Mouse (Mus musculus): Measurements from ENCODE around the gene Hist1h4h.

The Hist1h4h gene

DNA sequence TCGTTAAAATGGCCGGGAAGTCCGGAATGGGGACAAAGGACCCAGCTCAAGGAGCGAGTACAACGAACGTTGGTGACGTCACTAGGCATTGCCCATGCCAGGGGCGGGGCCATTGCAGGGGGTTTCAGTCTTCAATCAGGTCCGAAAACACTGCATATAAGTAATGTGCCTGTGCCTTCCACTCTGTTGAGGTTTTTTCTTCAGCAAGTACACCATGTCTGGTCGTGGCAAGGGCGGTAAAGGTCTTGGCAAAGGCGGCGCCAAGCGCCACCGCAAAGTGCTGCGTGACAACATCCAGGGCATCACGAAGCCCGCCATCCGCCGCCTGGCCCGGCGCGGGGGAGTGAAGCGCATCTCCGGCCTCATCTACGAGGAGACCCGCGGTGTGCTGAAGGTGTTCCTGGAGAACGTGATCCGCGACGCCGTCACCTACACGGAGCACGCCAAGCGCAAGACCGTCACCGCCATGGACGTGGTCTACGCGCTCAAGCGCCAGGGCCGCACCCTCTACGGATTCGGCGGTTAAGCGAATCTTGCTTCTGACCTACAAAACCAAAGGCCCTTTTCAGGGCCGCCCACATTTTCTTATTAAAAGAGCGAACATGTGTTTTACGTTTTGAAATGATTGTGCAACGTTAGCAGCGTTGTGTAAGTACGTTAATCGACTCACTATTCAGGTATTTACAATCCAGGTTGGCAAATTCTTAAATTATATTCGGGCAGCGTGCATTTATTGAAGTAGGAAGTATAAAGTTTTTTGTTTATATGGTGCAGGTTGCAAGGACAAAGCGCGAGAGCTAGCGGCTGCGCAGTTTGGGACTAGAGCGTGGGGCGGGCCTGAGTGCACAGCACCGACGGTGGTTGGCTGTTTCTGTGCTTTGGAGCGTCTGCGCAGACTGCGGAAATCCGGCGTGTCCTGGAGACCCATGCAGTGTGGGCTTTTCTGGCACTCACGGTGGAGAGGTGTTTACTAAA, at the start of gene Hist1h4h:
Gene Hist1h4h (plus strand): TSS at position 150 of the 975 bp plus-strand sequence.
- DNase-seq: peak; percentile 97

DNA sequence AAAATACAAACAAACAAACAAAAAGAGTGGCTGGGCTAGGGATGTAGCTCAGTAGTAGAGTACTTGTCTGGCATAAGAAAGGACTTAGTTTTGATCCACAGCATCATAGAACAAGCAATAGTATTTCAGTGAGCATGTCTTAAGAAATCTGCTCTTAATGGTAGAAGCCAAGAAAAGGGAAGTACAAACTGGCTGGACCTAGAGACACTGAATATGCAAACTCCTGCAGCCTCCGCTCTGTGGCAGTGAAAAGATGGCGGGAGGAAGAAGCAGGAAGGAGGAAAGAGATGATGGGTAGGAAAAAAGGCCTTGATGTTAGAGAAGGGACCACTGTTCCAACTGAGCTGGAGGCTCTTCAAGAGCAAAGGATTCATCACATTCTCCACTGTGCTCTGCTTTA, 47.7 kb upstream of the Hist1h4h start:
- no peak for DNase-seq

DNA sequence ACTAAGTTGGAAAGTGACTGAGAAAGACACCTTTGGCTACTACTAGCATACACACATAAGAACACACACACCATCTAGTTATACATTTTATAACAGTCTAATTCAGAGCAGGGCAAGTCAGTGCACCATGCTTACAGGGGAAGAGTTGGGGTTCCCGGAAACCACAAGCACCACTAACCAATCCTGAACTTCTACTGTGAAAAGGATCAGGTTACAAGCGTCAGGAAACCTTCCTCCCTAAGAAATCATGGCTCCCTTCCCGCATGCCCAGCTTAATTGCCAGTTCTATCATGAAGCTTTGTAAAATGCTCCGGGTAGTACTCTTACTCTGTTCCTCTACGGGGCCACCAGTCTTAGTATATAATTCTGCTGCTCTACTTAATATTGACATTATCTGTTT, 45.6 kb upstream of the Hist1h4h start:
- no peak for DNase-seq

DNA sequence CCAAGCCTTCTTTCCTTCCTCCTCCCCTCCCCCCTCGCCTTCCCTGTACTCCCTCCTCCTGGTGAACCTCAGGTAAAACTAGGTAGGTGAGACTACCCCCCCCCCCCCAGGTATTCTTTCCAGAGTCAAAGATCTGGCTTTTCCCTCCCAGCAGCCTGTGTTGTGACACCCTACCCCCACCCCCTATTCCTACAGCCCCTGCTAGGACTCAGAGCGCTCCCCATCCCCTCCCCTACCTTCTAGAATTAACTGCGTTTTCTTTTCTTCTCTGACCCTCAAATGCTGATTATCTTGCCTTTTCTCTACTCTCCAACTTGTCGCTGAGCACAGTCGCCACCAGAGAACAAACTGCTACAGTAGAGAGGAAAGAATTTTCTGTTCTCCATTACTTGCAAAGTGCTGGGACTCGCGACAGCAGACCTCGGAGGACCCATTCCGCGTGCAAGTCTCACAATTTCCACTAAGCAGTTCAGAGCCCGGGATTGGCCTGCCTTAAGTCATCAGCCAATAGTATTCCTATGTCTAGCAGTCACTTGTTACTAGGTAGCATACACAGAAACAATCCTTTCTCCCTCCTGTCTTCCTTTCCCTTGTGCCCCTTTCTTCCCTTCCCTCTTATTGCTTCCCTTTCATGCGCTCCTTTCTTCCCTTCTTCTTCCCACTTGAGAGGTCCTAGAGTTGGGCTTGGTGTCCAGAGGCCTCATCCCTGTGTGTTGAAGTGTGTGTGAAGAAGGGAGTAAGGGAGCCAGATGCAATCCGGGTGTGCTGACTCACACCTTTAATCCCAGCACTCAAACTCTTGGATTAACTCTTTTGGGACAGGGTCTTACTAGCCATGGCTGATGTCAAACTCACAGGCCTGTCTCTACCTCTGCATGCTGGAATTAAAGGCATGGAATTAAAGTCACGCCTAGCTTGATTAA, 42.2 kb upstream of the Hist1h4h start, which contains the start of gene Btn2a2:
Gene Btn2a2 (minus strand): TSS at position 458 of the 923 bp plus-strand sequence.
- DNase-seq: peak; percentile 70

DNA sequence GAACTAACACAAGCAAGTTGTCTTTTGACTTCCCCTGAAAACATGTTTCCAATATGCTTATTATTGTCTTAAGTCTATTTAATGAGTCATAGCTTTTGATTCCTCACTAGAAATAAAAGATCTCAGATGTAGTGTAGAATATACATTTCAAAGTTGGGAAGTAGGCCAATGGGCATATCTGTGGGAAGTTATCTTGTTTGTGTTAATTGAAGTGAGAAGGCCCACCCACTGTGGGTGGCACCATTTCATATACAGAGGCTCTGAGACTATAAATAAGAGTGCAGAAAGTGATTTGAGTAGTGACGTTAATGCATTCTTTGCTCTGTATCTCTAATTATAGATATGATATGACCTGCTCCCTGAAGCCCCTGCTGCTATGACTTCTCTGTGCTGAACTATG, 40.0 kb upstream of the Hist1h4h start:
- no peak for DNase-seq

DNA sequence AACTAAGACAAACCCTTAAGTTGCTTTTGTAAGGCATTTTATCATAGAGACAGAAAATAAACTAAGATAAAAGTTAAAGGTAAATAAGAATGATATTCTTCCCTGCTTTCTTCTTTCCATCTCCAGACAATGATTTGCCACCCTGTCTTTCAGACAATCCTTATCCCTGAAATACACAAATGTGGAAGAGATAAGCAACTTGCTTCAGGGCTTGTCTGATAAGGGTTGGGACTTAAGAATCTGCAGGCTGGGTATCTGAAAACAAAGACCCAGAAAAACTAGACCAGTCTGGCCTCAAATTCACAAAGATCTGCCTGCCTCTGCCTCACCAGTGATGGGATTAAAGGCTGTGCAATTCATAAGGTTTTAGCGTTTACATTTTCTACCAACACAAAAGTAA, 39.6 kb upstream of the Hist1h4h start:
- no peak for DNase-seq

DNA sequence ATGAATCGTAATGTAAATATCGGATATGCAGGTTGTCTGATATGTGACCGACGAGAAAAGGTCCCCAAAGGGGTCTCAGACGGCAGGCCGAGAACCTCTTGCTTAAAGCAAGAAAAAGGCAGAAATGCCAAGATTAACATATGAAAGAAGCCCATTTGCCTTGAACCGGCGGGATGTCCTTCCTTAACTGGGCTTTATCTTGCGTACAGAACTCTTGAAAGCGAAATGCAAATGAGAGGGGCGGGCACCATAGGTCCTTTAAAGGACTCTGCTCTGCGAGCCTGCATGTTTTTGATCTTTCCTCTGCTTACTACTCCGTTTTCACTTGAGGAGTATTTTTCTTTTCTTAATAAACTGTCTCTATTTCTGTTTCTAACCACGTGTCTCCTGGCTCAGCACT, 38.9 kb upstream of the Hist1h4h start:
- no peak for DNase-seq

DNA sequence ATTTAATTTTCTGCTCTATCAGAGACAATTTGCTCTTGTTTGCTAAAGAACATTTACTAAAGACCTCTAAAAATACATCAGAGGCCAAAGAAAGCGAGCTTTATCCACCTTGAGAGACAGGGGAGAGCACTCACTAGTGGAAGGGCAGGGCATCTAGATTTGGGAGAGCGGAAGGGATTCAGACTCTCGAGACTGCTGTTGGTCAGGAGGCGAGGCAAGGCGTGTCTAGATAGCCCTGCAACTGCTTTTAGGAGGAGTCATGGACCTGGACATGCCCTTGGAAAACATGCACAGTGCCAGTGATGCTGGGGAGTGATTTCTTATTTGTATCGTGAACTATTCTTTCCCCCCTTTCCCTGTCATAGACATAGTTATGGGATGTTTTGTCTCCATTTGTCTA, 35.3 kb upstream of the Hist1h4h start:
- no peak for DNase-seq

DNA sequence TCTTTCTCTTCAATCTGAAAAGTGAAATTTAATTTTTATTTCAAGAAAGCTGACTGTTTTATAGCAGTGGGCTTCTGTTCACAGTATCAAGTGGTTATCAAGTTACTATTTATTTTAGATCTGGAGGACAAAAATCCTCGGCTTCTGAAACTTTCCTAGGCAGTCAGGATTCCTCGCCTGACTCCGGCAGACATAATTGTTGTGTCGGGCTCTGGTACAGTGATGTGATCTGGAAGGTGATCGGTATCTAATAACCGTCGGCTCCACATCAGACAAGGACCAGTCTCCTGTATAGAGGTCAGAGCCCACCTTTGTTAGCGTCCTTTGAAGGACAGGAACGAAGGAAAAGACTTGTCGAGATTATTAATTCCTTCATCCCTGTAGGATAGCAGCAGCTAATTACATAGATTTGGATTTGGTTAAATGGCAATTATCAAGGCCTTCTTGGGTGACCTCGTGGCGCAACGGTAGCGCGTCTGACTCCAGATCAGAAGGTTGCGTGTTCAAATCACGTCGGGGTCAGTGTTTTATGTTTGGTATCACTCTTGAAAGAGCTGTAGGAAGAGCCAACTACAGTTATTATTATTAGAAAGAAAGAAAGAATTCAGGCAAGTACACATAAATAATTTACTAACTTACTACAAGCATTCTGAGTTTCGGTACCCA, 33.1 kb upstream of the Hist1h4h start:
- no peak for DNase-seq

DNA sequence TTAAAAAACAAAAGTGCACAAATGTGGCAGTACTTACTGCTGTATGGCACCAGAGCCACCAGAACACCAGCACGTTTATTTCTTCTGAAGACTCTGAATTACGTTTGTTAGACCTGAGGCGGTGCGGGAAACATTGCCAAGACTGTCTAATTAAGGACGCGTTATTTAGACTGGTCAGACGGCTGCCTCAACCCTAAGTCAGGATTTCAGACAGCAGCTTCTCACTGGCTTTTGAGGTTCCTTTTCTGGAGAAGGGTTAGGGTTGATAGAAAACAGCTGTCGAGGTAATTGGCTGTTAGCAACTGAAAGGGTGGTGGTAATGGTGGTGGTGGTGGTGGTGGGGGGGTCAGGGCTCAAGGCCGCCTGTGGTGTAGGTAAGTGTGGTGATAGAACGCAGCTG, 32.2 kb upstream of the Hist1h4h start:
- no peak for DNase-seq

DNA sequence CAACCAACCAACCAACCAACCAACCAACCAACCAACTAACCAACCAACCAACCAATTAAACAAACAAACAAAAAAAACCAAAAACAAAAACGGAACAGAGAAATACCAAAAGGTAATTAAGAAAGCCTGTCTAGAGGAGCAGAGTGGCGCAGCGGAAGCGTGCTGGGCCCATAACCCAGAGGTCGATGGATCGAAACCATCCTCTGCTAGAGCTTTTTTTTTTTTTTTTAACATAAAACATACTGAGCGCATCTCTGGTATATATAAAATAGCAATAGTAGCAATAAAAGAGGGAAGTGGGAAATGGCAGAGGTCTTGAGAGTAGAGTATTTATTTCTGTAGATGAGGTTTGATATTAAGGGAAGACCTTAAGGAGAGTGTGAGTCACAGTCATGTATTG, 30.9 kb upstream of the Hist1h4h start:
- DNase-seq: no peak

DNA sequence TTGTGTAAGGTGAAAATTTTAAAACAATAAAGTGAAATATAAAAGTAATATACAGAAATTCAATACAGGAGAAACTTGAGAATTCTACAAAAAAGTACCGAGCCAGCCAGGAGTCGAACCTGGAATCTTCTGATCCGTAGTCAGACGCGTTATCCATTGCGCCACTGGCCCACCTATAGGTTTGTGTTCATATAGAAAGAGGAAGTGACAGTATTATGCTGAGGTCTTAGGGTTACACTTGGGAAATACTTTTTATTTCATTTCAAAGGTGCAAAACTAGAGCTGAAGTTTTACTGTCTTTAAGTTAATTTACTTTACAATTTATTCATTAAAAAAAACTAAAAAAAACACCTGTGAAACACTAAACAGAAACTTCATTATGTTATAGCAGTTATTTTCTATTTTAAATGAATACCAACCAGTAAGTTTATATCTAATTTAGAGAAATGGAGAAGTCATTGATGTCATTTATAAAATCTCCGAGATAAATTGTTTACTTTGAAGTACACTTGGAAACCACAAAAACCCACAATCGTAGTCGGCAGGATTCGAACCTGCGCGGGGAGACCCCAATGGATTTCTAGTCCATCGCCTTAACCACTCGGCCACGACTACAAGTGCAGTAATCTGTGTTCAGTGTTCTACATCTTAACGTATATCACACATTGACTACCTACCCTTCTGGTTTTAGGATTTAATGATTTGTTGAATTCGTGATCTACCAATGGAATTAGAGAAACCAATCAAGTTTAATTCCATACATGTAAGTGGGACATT, 30.2 kb upstream of the Hist1h4h start:
- DNase-seq: peak; percentile 54

DNA sequence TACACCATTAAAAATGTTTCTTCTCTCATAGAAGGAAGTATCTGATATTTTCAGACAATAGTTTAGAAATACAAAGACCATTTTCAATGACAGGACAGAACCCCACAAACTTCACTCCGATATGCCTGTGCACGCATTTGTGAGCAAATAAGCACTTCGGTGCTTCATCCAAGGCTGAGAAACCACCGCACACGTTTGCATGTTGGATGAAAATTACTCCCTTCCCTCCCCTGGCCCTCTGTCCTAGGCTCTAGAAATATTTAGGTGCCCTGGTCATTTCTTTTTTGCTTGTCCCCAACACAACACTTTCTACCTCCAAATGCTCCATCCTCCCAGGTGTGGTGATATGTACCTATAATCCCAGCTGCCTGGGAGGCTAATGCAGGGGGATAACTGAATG, 29.3 kb upstream of the Hist1h4h start:
- no peak for DNase-seq

DNA sequence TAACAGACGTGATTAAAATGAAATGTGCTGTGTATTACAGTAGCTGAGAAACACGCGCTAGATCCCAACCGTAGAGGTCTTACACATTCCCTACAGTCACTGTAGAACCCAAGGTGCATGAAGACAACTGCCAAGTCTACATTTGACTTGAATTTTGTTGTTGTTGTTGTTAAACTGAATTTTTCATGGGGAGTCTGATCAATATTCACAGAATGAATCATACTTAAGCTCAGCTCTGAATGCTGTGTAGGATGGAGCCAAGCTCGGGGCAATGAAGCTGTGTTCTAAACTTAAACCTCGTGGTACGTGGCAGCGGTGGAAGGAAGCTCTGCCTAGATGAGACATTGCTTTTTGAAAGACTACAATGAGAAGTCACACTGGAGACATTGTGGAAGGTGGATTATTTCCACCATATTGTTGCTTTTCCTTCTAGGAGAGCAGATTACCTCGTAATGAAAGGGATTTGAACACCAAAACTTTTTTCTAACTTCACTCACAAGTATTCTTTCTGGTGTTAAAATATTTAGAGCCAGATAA, 28.8 kb upstream of the Hist1h4h start:
- no peak for DNase-seq

DNA sequence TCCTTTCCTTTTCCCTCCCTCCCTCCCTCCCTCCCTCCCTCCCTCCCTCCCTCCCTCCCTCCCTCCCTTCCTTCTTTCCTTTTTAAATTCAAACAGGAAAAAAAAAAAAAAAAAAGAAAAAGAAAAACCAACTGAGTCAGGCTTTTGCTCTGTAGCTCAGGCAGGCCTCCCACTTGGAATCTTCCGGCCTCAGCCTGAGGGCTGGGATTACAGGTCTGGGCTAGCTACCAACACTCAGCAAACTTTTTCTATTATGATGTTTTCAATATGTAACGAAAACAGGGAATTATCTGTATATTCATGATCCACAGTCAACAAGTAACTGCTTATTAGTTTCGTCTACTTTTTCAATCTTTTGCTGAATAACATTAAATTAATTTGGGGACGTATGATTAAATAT, 27.9 kb upstream of the Hist1h4h start:
- DNase-seq: no peak

DNA sequence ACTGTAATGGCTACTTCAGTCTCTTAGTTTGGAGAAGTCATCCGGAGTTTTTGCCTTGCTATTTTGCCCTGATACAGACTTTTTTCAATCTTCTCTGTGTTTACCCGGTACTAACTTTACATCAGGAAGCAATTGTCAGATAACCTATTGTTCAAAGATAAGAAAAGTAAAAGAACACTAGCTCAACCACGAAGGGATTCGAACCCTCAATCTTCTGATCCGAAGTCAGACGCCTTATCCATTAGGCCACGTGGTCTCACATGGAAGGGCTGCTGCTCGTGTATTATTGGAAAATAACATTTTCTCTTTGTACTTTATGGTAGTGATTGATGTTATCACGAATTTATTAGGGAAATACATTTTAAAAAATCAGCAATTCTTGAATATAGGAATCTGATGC, 27.1 kb upstream of the Hist1h4h start:
- peak; percentile 33 for DNase-seq

DNA sequence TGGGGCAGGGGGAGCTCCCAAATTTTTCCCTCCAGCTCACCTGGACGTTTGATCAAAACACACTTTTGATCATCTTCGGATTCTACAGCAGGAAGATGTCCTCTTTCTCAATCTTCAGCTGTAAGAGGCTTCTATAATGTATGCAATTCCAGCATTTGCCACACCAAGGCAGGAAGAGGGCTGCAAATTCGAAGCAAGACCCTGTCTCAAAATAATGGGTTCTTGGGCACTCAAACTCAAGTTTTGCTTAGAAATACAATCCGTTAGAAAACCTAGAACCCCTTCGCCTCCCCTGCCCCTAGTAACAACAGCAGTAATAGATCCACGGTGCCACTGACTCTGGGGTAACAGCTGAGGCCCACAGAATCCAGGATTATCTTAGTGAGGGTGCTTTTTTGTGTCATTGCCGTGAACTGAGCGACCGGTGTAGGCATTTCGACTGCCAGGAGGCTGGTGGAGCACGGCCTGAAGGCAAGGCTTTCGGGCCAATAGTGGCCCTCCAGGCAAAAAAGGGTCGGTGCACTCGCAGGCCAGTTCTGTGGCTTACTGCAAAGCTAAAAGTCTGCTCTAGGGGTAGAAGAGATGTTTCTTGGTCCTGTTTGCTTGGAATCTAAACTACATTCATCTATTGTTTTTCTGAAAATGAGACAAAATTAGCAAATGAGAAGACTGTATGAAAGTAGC, 25.0 kb upstream of the Hist1h4h start:
- DNase-seq: no peak

DNA sequence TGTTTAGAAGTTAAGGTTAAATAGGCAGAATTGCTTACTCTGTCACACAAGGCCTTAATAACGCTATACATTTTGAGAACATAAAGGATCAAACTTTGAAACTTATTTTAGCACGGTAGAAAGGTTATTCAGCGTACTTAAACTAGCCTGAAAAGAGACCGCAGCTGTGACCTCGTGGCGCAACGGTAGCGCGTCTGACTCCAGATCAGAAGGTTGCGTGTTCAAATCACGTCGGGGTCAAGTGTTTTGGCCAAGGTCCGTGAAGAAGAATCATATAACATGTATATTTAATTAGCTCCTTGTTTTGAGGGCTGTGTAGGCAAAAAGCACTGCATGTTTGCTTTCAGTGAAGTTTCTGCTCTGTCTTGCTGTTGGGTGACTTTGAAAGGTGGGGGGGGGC, 24.5 kb upstream of the Hist1h4h start:
- peak; percentile 24 for DNase-seq

DNA sequence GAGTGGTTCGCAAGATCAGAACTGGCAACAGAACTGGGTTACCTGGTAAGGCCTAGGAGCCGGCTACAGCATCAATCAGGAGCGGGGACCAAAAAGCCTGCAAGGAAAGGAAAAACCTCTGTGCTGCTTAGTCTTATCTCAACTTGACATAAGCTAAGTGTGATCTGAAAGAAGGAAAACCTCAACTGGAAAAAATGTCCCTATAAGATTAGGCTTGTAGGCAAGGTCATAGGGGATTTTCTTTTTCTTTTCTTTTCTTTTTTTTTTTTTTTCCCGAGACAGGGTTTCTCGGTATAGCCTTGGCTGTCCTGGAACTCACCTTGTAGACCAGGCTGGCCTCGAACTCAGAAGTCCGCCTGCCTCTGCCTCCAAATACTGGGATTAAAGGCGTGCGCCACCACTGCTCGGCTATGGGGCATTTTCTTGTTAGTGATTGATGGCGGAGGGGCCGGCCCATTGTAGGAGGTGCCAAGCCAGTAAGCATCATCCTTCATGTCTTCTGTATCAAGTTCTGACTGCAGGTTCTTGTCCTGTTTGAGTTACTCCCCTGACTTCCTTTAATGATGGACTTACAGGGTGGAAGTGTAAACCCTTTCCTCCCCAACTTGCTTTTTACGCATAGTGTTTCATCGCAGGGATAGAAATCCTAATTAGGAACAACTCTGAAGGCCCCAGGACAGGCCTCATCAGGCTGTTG, 23.9 kb upstream of the Hist1h4h start:
- no peak for DNase-seq

DNA sequence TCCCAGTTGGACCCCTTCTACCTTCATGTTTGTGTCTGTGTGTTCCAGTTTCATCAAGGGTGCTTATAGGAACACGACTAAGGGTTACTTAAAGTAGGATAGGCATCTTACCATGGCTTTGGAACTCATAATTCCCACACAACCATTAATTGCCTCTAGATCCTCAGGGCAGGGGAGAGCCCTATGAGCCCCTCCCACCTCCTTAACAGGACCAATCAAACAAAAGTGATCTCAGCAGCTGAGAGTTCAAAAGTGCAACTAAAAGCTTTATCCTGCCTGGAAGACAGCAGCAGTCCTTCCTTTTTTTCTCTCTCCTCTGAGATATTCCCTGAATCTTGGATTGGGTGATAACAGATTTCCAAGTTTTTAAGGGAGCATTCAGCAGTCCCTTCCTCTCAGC, 20.7 kb upstream of the Hist1h4h start:
- no peak for DNase-seq

DNA sequence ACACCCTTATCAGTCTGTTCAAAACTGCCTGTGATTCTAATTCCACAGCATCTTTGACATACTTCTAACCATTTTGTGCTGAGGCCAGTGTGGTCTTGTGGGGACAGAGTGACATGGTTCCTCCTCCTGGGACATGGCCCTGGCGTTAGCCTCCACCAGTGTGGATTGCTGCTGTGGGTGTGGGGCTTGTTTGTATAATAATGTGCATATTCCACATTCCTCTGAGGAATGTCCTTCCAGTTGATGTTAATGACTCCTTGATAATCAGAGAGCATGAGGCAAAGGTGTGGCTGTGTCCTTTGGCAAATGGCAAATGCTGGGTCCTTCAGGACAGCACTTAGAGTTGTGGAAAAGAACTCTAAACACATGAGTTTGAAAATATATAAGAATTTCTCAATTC, 17.3 kb upstream of the Hist1h4h start:
- DNase-seq: no peak

Data from kidney, postnatal 10 days (tissue).